Mouse (Mus musculus) liver, embryonic 18 days (tissue): ENCODE data around the gene Ube2j1. TPM values are rescaled to one million over a fixed set of nuclear protein-coding genes. Genes with fewer than 3 reads are reported as not detected.

ENCODE experiments used
- polyA plus RNA-seq: library from polyadenylated mRNA; depleted of rRNA; stranded (reverse); fragments of >200 nt; gene quantifications from 2 replicates; pipeline ENCODE4 v1.2.3, GENCODE M21; 2012; rRNA removed

Gene Ube2j1
- 11.7 and 12.4 TPM in 2 replicates for polyA plus RNA-seq

GRCm38 (mm10) chr4:33031195-33031960, at the start of gene Ube2j1:
Gene Ube2j1 (plus strand): TSS chr4:33031416.

GRCm38 (mm10) chr4:32982716-32983175, 48.5 kb upstream of the Ube2j1 start, which contains the start of gene Rragd:
Gene Rragd (plus strand): TSS chr4:32983037.

GRCm38 (mm10) chr4:33062981-33063380, 31.8 kb downstream of the Ube2j1 start, which contains the start of gene Gabrr2:
Gene Gabrr2 (plus strand): TSS chr4:33062999.

Other genes with a start within 250 kb of the Ube2j1 start
- gene Lyrm2, start 231.2 kb upstream of the Ube2j1 start, polyA plus RNA-seq = 28.3 and 30.6 TPM in 2 replicates
- 0.45 and 0.53 TPM in 2 replicates for gene Ankrd6, start 80.6 kb upstream of the Ube2j1 start, polyA plus RNA-seq
- 0.85 and 1.0 TPM in 2 replicates for gene Rragd, start 48.4 kb upstream of the Ube2j1 start, polyA plus RNA-seq
- gene Gabrr2, start 31.6 kb downstream of the Ube2j1 start, polyA plus RNA-seq = 0.05 TPM in 2 replicates
- gene Gabrr1, start 101.1 kb downstream of the Ube2j1 start, polyA plus RNA-seq = not detected in 2 replicates
- gene Pm20d2, start 158.3 kb downstream of the Ube2j1 start, polyA plus RNA-seq = 0.03 and 0.10 TPM in 2 replicates
- gene Srsf12, start 177.6 kb downstream of the Ube2j1 start, polyA plus RNA-seq = 0.08 and 0.10 TPM in 2 replicates